Comparison of ENCODE assay signal across 7 mouse cellular contexts in genomic region chr16:93973123-93973522, GRCm38 (mm10). TPM values are rescaled to one million over a fixed set of nuclear protein-coding genes. Genes with fewer than 3 reads are reported as not detected.
DNase-seq lines count a peak whose midpoint lies in the region; ATAC-seq and TF ChIP-seq lines count a peak whose summit lies in the region.

No protein-coding gene starts in this region.

- no peak for DNase-seq in lung, postnatal 4 days
- DNase-seq in liver, embryonic 13.5 days, result no peak
- DNase-seq in right cerebral cortex, postnatal 10 days (ENCODE audit: low spot score in 2 of 2), result no peak
- no peak for DNase-seq in layer of hippocampus, adult 2 months (ENCODE audit: low spot score in 2 of 2)

- H3K27me3 ChIP-seq in lung, embryonic 16.5 days (ENCODE audit: control insufficient read depth, insufficient read depth, low read depth, low read length), result no peaks in the 10 kb centered on the region
- H3K27me3 ChIP-seq in forebrain, embryonic 15.5 days, result no peaks in the 10 kb centered on the region
- H3K27me3 ChIP-seq in liver, embryonic 13.5 days, result no peaks in the 10 kb centered on the region
- H3K27me3 ChIP-seq in stomach, embryonic 14.5 days (ENCODE audit: control insufficient read depth, insufficient read depth, low read length), result no peaks in the 10 kb centered on the region

- H3K27ac ChIP-seq in lung, embryonic 16.5 days (ENCODE audit: low read length), result no peak overlapping the region
- no peak overlapping the region for H3K27ac ChIP-seq in forebrain, embryonic 15.5 days (replicated peaks)
- no peak overlapping the region for H3K27ac ChIP-seq in liver, embryonic 13.5 days
- H3K27ac ChIP-seq in stomach, embryonic 14.5 days (ENCODE audit: low read length), result no peak overlapping the region
- no peak overlapping the region for H3K27ac ChIP-seq in layer of hippocampus, adult 2 months

- peak; percentile 20; the same call in 1 of the 2 replicates for ATAC-seq in lung, embryonic 16.5 days (ENCODE audit: low read depth)
- ATAC-seq in forebrain, embryonic 15.5 days (replicated peaks), result no peak
- peak; percentile 61; the same call in 1 of the 2 replicates for ATAC-seq in liver, embryonic 13.5 days (ENCODE audit: low read depth)
- no peak for ATAC-seq in stomach, embryonic 14.5 days (ENCODE audit: insufficient number of reproducible peaks, insufficient read depth, low FRiP score, low read depth)

- TF ChIP-seq CTCF in layer of hippocampus, adult 2 months (conservative IDR thresholded peaks at IDR 0.05), result no peak

- H3K9ac ChIP-seq in lung, embryonic 16.5 days (ENCODE audit: low read length), result peak overlapping the region; percentile 33; the same call in 1 of the 2 replicates
- H3K9ac ChIP-seq in forebrain, embryonic 15.5 days (replicated peaks), result no peak overlapping the region
- peak overlapping the region; percentile 45 for H3K9ac ChIP-seq in liver, embryonic 13.5 days
- no peak overlapping the region; the same call in 1 of the 2 replicates for H3K9ac ChIP-seq in stomach, embryonic 14.5 days (replicated peaks; ENCODE audit: low read depth, low read length)

- 25% methylated on average over 10 of the region's 10 CpGs for WGBS in lung, embryonic 16.5 days
- 40% methylated on average over 10 of the region's 10 CpGs for WGBS in forebrain, embryonic 15.5 days
- 12% methylated on average over 10 of the region's 10 CpGs for WGBS in liver, embryonic 13.5 days (ENCODE audit: insufficient replicate concordance)
- 25% methylated on average over 10 of the region's 10 CpGs for WGBS in stomach, embryonic 14.5 days

- no peaks in the 10 kb centered on the region for H3K9me3 ChIP-seq in lung, embryonic 16.5 days (ENCODE audit: control insufficient read depth, low read length)
- no peaks in the 10 kb centered on the region for H3K9me3 ChIP-seq in forebrain, embryonic 15.5 days
- no peaks in the 10 kb centered on the region for H3K9me3 ChIP-seq in liver, embryonic 13.5 days (replicated peaks)
- no peaks in the 10 kb centered on the region for H3K9me3 ChIP-seq in stomach, embryonic 14.5 days (ENCODE audit: control insufficient read depth, low read depth, low read length)

- H3K4me2 ChIP-seq in lung, embryonic 16.5 days (ENCODE audit: low read depth, low read length), result peak overlapping the region; percentile 48
- peak overlapping the region; percentile 26; the same call in 1 of the 2 replicates for H3K4me2 ChIP-seq in forebrain, embryonic 15.5 days (replicated peaks)
- H3K4me2 ChIP-seq in liver, embryonic 13.5 days, result peak overlapping the region; percentile 59
- H3K4me2 ChIP-seq in stomach, embryonic 14.5 days (replicated peaks; ENCODE audit: low read depth, low read length), result peak overlapping the region; percentile 39

- no peaks in the 10 kb centered on the region for H3K4me1 ChIP-seq in lung, embryonic 16.5 days (replicated peaks; ENCODE audit: control insufficient read depth, insufficient read depth, low read length)
- H3K4me1 ChIP-seq in forebrain, embryonic 15.5 days, result peaks cover 11% of the 10 kb centered on the region
- peaks cover 19% of the 10 kb centered on the region for H3K4me1 ChIP-seq in liver, embryonic 13.5 days (replicated peaks)
- no peaks in the 10 kb centered on the region for H3K4me1 ChIP-seq in stomach, embryonic 14.5 days (ENCODE audit: control insufficient read depth, insufficient read depth, low read length)

- peak overlapping the region; percentile 21 for H3K4me3 ChIP-seq in lung, embryonic 16.5 days (ENCODE audit: low read length)
- H3K4me3 ChIP-seq in forebrain, embryonic 15.5 days, result 0 out of 2 replicates have a peak overlapping the region, but pooled peaks have one; percentile 5
- peak overlapping the region; percentile 42 for H3K4me3 ChIP-seq in liver, embryonic 13.5 days (replicated peaks)
- peak overlapping the region; percentile 8; the same call in 1 of the 2 replicates for H3K4me3 ChIP-seq in stomach, embryonic 14.5 days (ENCODE audit: low read depth, low read length)
- no peak overlapping the region for H3K4me3 ChIP-seq in layer of hippocampus, adult 2 months

- H3K36me3 ChIP-seq in lung, embryonic 16.5 days (ENCODE audit: control insufficient read depth, insufficient read depth, low read length), result no peaks in the 10 kb centered on the region
- no peaks in the 10 kb centered on the region for H3K36me3 ChIP-seq in forebrain, embryonic 15.5 days
- H3K36me3 ChIP-seq in liver, embryonic 13.5 days, result no peaks in the 10 kb centered on the region
- no peaks in the 10 kb centered on the region for H3K36me3 ChIP-seq in stomach, embryonic 14.5 days (ENCODE audit: control insufficient read depth, insufficient read depth, low read length)

RNA-seq across cellular contexts. Expression of gene Cldn14, which starts 35.5 kb away (rescaled TPM):
- not detected in 2 replicates for polyA plus RNA-seq in lung, embryonic 16.5 days (2015; fragmentation: Nextera tagmentation; extraction: Ambion mirVana)
- not detected in 2 replicates for polyA plus RNA-seq in forebrain, embryonic 15.5 days (2015; fragmentation: Nextera tagmentation; extraction: Ambion mirVana)
- polyA plus RNA-seq in liver, embryonic 13.5 days (2015; fragmentation: Nextera tagmentation; extraction: Ambion mirVana), result 0.91 and 0.96 TPM in 2 replicates
- not detected in 2 replicates for polyA plus RNA-seq in stomach, embryonic 14.5 days (2014; fragmentation: Nextera tagmentation; extraction: Ambion mirVana)
- total RNA-seq in layer of hippocampus, adult 2 months (2021), result under 1 TPM; 0.92 to 0.98 TPM

Comparison
In these comparisons a context has a peak if more than half of its experiments do, and no peak if none do; other contexts are left out.
1. ATAC-seq: peak in lung, embryonic 16.5 days (single experiment) and liver, embryonic 13.5 days (single experiment); none in forebrain, embryonic 15.5 days (single experiment) and stomach, embryonic 14.5 days (single experiment).
2. H3K9ac ChIP-seq: peak in lung, embryonic 16.5 days (single experiment) and liver, embryonic 13.5 days (single experiment); none in forebrain, embryonic 15.5 days (single experiment) and stomach, embryonic 14.5 days (single experiment).
3. Peak in every context shown above with its lines, with median percentiles within 50 percentile points of each other: H3K4me2 ChIP-seq.